Mouse (Mus musculus): Measurements from ENCODE around the gene Ryr1. TPM values are rescaled to one million over a fixed set of nuclear protein-coding genes. Genes with fewer than 3 reads are reported as not detected.

Gene Ryr1
- polyA plus RNA-seq, 1 experiment from 2014 or later: 0.58 TPM

- H3K27ac ChIP-seq (ENCODE audit: low read length): no peak overlapping the region
- no peaks in the 10 kb centered on the region for H3K36me3 ChIP-seq (ENCODE audit: control insufficient read depth, insufficient read depth, low read length)
- H3K4me1 ChIP-seq (replicated peaks; ENCODE audit: control insufficient read depth, insufficient read depth, low read length): peaks cover 6% of the 10 kb centered on the region
- no peak for ATAC-seq (ENCODE audit: low read depth)
- no peak overlapping the region for H3K4me3 ChIP-seq (ENCODE audit: low read length)
- H3K4me2 ChIP-seq (ENCODE audit: low read depth, low read length): no peak overlapping the region
- H3K9ac ChIP-seq (ENCODE audit: low read length): no peak overlapping the region
- WGBS: 82% methylated on average over 7 of the region's 7 CpGs
- H3K9me3 ChIP-seq (ENCODE audit: control insufficient read depth, low read length): no peaks in the 10 kb centered on the region
- peaks cover 29% of the 10 kb centered on the region for H3K27me3 ChIP-seq (ENCODE audit: control insufficient read depth, insufficient read depth, low read depth, low read length)
Measured at GRCm38 (mm10) chr7:29017222-29017621, 107.8 kb downstream of the Ryr1 start.

DNA sequence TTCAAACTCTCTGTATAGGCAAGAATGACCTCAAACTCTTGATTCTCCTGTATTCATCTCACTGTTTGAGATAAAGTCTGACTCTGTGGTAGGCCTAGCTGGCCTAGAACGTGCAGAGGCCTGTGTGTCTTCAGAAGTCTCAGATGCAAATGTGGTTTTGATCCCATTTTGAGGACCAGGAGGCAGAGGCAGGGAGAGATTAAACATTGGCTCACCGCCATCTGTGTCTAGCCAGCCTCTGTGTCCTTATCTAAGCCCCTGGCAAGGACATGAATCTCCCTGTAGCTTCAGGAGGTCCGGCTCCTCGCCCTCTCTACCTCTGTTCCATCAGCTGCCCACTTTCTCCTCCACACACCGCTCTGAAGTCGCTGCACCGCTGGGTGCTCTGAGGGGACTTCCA, 108.5 kb downstream of the Ryr1 start:
- Histone ChIP-seq H3K9ac (ENCODE audit: low read length) (no peak overlapping the region), H3K27ac (ENCODE audit: low read length) (no peak overlapping the region), H3K36me3 (ENCODE audit: control insufficient read depth, insufficient read depth, low read length) (no peaks in the 10 kb centered on the region), H3K4me1 (replicated peaks; ENCODE audit: control insufficient read depth, insufficient read depth, low read length) (peaks cover 6% of the 10 kb centered on the region), H3K9me3 (ENCODE audit: control insufficient read depth, low read length) (no peaks in the 10 kb centered on the region), H3K27me3 (ENCODE audit: control insufficient read depth, insufficient read depth, low read depth, low read length) (peaks cover 29% of the 10 kb centered on the region), H3K4me2 (ENCODE audit: low read depth, low read length) (no peak overlapping the region), H3K4me3 (ENCODE audit: low read length) (no peak overlapping the region)
- WGBS: 78% methylated on average over 7 of the region's 7 CpGs
- no peak for ATAC-seq (ENCODE audit: low read depth)

DNA sequence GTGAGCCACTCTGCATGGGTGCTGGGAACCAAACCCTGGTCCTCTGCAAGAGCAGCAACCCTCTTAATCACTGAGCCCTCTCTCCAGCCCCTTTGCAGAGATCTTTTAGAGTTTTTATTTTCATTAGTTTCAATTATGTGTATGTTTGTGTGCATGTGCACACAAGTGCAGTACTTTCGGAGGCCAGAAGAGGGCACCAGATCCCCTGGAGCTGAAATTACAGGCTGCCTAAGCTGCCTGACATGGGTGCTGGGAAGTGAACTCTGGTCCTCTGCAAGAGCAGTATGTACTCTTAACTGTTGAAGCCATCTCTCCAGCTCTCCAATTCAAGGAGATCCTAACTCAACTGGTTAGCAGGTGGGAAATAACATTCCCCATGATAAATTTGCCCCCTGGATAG, 110.0 kb downstream of the Ryr1 start:
- no peak for ATAC-seq (ENCODE audit: low read depth)
- Histone ChIP-seq H3K36me3 (ENCODE audit: control insufficient read depth, insufficient read depth, low read length) (no peaks in the 10 kb centered on the region), H3K9me3 (ENCODE audit: control insufficient read depth, low read length) (no peaks in the 10 kb centered on the region), H3K27me3 (ENCODE audit: control insufficient read depth, insufficient read depth, low read depth, low read length) (peaks cover 19% of the 10 kb centered on the region), H3K4me3 (ENCODE audit: low read length) (no peak overlapping the region), H3K4me1 (replicated peaks; ENCODE audit: control insufficient read depth, insufficient read depth, low read length) (peaks cover 6% of the 10 kb centered on the region), H3K27ac (ENCODE audit: low read length) (no peak overlapping the region), H3K9ac (ENCODE audit: low read length) (no peak overlapping the region), H3K4me2 (ENCODE audit: low read depth, low read length) (no peak overlapping the region)
- 94% methylated on average over 1 of the region's 1 CpGs for WGBS

GRCm38 (mm10) chr7:29008714-29009113, 116.3 kb downstream of the Ryr1 start:
- Histone ChIP-seq H3K4me2 (ENCODE audit: low read depth, low read length) (no peak overlapping the region), H3K9me3 (ENCODE audit: control insufficient read depth, low read length) (no peaks in the 10 kb centered on the region), H3K4me1 (replicated peaks; ENCODE audit: control insufficient read depth, insufficient read depth, low read length) (no peaks in the 10 kb centered on the region), H3K36me3 (ENCODE audit: control insufficient read depth, insufficient read depth, low read length) (no peaks in the 10 kb centered on the region), H3K4me3 (ENCODE audit: low read length) (no peak overlapping the region), H3K27ac (ENCODE audit: low read length) (no peak overlapping the region), H3K27me3 (ENCODE audit: control insufficient read depth, insufficient read depth, low read depth, low read length) (no peaks in the 10 kb centered on the region), H3K9ac (ENCODE audit: low read length) (no peak overlapping the region)
- WGBS: 67% methylated on average over 9 of the region's 9 CpGs
- ATAC-seq (ENCODE audit: low read depth): peak; percentile 15; the same call in 1 of the 2 replicates

- Histone ChIP-seq H3K4me3 (ENCODE audit: low read length) (no peak overlapping the region), H3K4me2 (ENCODE audit: low read depth, low read length) (no peak overlapping the region), H3K27ac (ENCODE audit: low read length) (no peak overlapping the region), H3K4me1 (replicated peaks; ENCODE audit: control insufficient read depth, insufficient read depth, low read length) (no peaks in the 10 kb centered on the region), H3K9me3 (ENCODE audit: control insufficient read depth, low read length) (no peaks in the 10 kb centered on the region), H3K9ac (ENCODE audit: low read length) (no peak overlapping the region), H3K27me3 (ENCODE audit: control insufficient read depth, insufficient read depth, low read depth, low read length) (no peaks in the 10 kb centered on the region), H3K36me3 (ENCODE audit: control insufficient read depth, insufficient read depth, low read length) (no peaks in the 10 kb centered on the region)
- ATAC-seq (ENCODE audit: low read depth): no peak
- 88% methylated on average over 10 of the region's 10 CpGs for WGBS
Measured at GRCm38 (mm10) chr7:29008171-29008570, 116.8 kb downstream of the Ryr1 start.

DNA sequence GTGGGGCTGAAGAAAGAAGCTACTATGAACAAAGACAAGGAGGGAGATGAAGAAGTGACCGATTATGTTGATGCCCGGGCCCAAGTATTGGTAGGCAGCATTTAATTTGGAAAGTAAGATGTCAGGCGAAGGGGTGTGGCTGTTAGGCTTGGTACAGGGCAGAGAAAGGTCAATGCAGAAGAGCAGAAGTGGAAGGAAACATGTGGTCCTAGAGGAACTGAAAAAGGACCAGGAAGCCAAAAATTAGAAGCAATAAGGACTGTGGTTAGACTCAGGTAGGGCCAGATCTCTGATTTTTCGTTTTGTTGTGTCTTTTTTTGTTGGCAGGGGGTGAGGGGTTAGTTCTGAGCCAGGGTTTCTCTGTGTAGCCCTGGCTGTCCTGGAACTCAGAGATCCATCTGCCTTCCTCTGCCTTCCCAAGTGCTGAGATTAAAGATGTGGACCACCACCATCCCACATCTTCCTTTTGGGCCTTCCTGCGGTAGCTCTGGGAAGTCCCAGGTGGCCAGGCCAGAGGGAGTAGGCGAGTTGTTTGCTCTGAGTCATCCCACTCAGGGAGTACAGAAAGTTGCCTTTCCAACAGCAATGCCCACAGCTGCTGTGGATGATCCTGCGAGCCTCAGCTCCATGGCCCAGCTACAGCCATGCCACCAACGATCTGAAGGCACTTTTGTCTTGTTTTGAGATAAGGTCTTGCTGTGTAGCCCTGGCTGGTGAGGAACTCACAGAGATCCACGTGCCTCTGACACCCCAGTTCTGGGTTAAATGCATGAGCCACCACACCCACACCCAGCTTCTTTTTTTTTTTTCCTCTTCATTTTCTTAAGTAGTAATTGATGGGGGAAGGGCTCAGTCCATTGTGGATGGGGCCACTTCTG, 117.5 kb downstream of the Ryr1 start:
- Histone ChIP-seq H3K9me3 (ENCODE audit: control insufficient read depth, low read length) (no peaks in the 10 kb centered on the region), H3K27ac (ENCODE audit: low read length) (no peak overlapping the region), H3K9ac (ENCODE audit: low read length) (no peak overlapping the region), H3K36me3 (ENCODE audit: control insufficient read depth, insufficient read depth, low read length) (no peaks in the 10 kb centered on the region), H3K27me3 (ENCODE audit: control insufficient read depth, insufficient read depth, low read depth, low read length) (no peaks in the 10 kb centered on the region), H3K4me1 (replicated peaks; ENCODE audit: control insufficient read depth, insufficient read depth, low read length) (no peaks in the 10 kb centered on the region), H3K4me2 (ENCODE audit: low read depth, low read length) (no peak overlapping the region), H3K4me3 (ENCODE audit: low read length) (no peak overlapping the region)
- WGBS: 68% methylated on average over 9 of the region's 9 CpGs
- no peak for ATAC-seq (ENCODE audit: low read depth)

DNA sequence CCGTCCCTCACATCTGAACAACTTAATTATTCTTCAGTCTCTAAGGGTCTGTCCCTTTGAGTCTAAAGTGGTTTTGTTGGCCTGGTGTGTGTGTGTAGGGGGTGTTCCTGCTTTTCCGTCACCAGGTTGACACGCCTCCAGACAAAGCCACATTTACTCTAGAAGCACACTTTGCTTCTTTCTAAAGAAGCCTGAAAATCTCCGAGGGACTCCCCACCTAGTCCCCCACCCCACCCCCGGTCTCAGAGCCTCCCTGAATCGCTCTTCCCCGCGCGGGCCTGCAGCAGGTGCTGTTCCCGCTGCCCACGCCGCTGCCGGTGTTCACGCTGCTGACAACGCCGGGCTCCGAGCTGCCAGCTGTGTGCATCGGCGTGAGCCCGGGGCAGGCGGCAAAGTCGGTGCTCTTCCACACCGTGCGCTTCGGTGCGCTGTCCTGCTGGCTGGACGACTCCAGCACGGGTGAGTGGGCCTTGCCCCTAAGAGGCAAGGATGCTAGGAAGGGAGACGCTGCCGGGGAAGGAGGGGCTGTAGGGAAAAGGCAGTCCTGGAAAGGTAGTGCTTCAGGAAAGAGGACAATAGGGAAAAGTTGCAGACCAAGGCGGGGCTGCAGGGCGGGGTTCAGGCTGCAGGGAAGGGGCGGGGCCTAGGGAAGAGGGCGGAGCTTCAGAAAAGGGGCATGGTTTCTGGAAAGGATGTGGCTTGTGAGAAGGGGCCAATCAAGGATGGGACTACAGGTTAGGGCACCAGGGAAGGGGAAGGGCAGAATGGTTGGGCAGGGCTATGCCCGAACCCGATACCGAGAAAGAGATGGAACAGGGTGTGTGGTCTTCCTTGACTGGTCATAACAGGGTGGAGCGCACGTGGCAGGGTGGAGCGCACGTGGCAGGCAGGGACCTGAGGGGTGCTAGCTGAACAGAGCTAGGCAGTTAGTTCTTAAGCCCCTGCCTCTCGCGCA, 124.1 kb downstream of the Ryr1 start:
- H3K27me3 ChIP-seq (ENCODE audit: control insufficient read depth, insufficient read depth, low read depth, low read length): no peaks in the 10 kb centered on the region; the same call in 1 of the 2 replicates
- no peaks in the 10 kb centered on the region for H3K9me3 ChIP-seq (ENCODE audit: control insufficient read depth, low read length)
- peak overlapping the region; percentile 71 for H3K9ac ChIP-seq (ENCODE audit: low read length)
- peak overlapping the region; percentile 46; the same call in 1 of the 2 replicates for H3K27ac ChIP-seq (ENCODE audit: low read length)
- ATAC-seq (ENCODE audit: low read depth): peak; percentile 73
- H3K4me3 ChIP-seq (ENCODE audit: low read length): peak overlapping the region; percentile 55
- no peaks in the 10 kb centered on the region for H3K36me3 ChIP-seq (ENCODE audit: control insufficient read depth, insufficient read depth, low read length)
- peak overlapping the region; percentile 92 for H3K4me2 ChIP-seq (ENCODE audit: low read depth, low read length)
- H3K4me1 ChIP-seq (replicated peaks; ENCODE audit: control insufficient read depth, insufficient read depth, low read length): peaks cover 8% of the 10 kb centered on the region; the same call in 1 of the 2 replicates
- WGBS: 6% methylated on average over 43 of the region's 43 CpGs

- H3K27me3 ChIP-seq (ENCODE audit: control insufficient read depth, insufficient read depth, low read depth, low read length): no peaks in the 10 kb centered on the region
- H3K4me2 ChIP-seq (ENCODE audit: low read depth, low read length): no peak overlapping the region
- no peak overlapping the region for H3K9ac ChIP-seq (ENCODE audit: low read length)
- 72% methylated on average over 3 of the region's 3 CpGs for WGBS
- no peak for ATAC-seq (ENCODE audit: low read depth)
- no peak overlapping the region for H3K4me3 ChIP-seq (ENCODE audit: low read length)
- no peak overlapping the region for H3K27ac ChIP-seq (ENCODE audit: low read length)
- H3K4me1 ChIP-seq (replicated peaks; ENCODE audit: control insufficient read depth, insufficient read depth, low read length): no peaks in the 10 kb centered on the region
- H3K36me3 ChIP-seq (ENCODE audit: control insufficient read depth, insufficient read depth, low read length): no peaks in the 10 kb centered on the region
- no peaks in the 10 kb centered on the region for H3K9me3 ChIP-seq (ENCODE audit: control insufficient read depth, low read length)
Measured at GRCm38 (mm10) chr7:28993402-28993801, 131.6 kb downstream of the Ryr1 start.

GRCm38 (mm10) chr7:28992997-28993396, 132.0 kb downstream of the Ryr1 start:
- Histone ChIP-seq H3K9me3 (ENCODE audit: control insufficient read depth, low read length) (no peaks in the 10 kb centered on the region), H3K27ac (ENCODE audit: low read length) (no peak overlapping the region), H3K4me3 (ENCODE audit: low read length) (no peak overlapping the region), H3K27me3 (ENCODE audit: control insufficient read depth, insufficient read depth, low read depth, low read length) (no peaks in the 10 kb centered on the region), H3K9ac (ENCODE audit: low read length) (no peak overlapping the region), H3K4me2 (ENCODE audit: low read depth, low read length) (no peak overlapping the region), H3K4me1 (replicated peaks; ENCODE audit: control insufficient read depth, insufficient read depth, low read length) (no peaks in the 10 kb centered on the region), H3K36me3 (ENCODE audit: control insufficient read depth, insufficient read depth, low read length) (no peaks in the 10 kb centered on the region)
- WGBS: 81% methylated on average over 3 of the region's 3 CpGs
- ATAC-seq (ENCODE audit: low read depth): no peak
